Mouse (Mus musculus): ENCODE results near the gene Myb. TPM values are rescaled to one million over a fixed set of nuclear protein-coding genes. Genes with fewer than 3 reads are reported as not detected.

The Myb gene
- polyA plus RNA-seq, 1 experiment, result 3.2 TPM

DNA sequence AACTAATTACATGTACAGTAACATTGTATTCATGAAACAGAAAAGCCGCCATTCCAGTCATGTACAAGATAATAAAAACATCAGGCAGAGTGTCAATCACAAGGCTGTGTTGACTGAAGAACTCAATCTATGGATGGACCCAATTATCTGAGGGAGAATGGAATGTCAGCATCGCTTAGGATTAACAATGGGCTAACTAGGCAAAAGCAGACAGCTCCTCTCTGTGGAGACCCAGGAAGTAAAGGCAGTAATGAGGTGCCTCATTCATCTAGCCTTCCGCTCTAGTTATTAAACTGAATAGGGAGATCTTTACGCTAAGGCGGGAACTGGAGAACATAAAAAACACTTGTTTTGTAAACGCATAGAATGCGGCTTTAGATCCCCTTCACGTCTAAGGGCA is 78.3 kb downstream of the Myb start:
- DNase-seq (ENCODE audit: low read depth), result no peak

DNA sequence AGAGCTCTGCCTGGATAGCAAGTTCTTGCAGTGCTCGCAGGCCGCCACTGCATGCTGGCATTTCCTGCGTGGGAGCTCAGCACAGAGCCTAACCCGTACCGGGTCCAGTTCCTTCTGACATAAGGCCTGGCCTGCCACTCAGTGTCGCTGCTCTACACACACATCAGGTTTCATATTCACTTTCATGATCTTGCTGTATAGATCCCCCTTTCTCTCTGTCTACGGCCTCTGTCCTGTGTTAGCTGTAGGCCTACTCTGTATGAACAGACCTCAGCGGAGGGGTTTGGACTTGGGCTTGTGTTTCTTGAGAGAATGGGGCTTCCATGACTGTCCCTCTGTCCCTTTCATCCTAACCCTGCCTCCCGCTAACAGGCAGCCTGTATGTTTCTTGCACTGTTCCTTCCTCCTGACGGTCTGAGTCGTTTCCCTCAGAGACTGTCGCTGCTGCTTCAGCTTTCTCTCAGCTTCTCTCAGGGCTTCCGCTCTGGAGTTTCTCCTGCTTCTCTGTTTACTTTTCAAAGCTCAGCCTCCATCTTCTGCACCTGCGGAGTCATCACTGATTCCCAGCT is 83.5 kb downstream of the Myb start:
- DNase-seq (ENCODE audit: low read depth), result no peak

DNA sequence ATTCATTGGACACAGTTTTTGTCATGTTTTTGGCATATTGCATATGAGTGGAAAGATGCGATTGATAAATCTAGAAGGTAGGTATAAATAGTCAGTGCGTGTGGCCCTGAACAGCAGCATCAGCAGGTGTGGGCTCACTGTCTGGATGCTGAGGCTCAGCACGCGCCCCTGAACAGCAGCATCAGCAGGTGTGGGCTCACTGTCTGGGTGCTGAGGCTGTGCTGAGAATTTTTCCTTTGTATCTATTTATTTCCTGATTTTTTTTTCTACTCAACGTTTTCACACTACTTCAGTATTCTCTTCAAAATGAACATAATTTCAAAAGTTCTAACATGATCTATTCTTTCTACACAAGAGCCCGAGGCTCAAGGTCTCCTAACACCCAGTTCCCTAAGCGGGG is 84.1 kb downstream of the Myb start:
- DNase-seq (ENCODE audit: low read depth), result no peak

DNA sequence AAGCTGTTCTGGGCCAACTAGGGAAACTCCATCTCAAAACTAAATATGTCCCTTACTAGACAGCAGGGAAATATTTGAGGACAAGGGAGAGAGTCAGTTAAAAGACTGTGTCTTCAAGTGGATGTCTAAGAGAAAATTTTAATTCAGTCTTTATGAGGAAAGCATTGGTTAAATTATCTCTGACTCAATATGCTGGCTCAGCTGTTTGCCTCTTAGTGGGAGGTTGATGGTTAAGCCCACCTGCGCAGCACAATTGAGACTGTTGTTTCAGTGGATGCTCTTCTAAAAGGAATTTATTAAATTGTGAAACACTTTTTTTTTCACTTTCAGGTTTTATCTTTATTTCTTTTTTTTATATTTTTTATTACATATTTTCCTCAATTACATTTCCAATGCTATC is 84.6 kb downstream of the Myb start:
- no peak for DNase-seq (ENCODE audit: low read depth)

Other genes starting within 250 kb of the Myb start
- 4.1 and 4.7 TPM in 2 replicates for gene Ahi1, start 208.4 kb downstream of the Myb start, polyA plus RNA-seq (2012; rRNA removed)
- gene Hbs1l, start 135.0 kb upstream of the Myb start, polyA plus RNA-seq (2012; rRNA removed), result 15.2 and 17.4 TPM in 2 replicates
- 0.24 and 0.36 TPM in 2 replicates for gene Aldh8a1, start 216.3 kb upstream of the Myb start, polyA plus RNA-seq (2012; rRNA removed)